Mouse (Mus musculus) cortical plate, adult 2 months (tissue): ENCODE data around the gene Slc7a11.

Experiments used
- CTCF ChIP-seq: fragments of 200-500 bp; IDR thresholded peaks from 2 replicates; pipeline ENCODE4 v1.5.1; 2011; ENCODE audit warnings: mild to moderate bottlenecking, control low read depth, low read length; ENCODE audit not compliant: insufficient read depth; ENCODE audit errors: extremely low read depth
- POLR2A ChIP-seq: fragments of 200-500 bp; IDR thresholded peaks from 2 replicates; pipeline ENCODE4 v1.6.1; 2011; ENCODE audit warnings: mild to moderate bottlenecking, low read length, control low read depth; ENCODE audit not compliant: insufficient read depth; ENCODE audit errors: extremely low read depth

GRCm38 (mm10) chr3:50121001-50121400 lies 322.4 kb downstream of the Slc7a11 start:
- TF ChIP-seq CTCF (no peak), POLR2A (no peak)
